Mouse (Mus musculus): ENCODE measurements at regions not wholly inside any gene's neighbourhood (a gene's known extent, or its start where the extent isn't known, plus 50 kb on each side); places are given as distances from the start of the nearest gene placed in this dataset.
A peak's percentile ranks its signal among the peaks of the same experiment; 100 is the strongest.

- DNase-seq (ENCODE audit: extremely low read depth, insufficient read length, low spot score): no peak
Measured at GRCm38 (mm10) chr4:93935692-93936091, 600.4 kb upstream of the Tusc1 start.

- DNase-seq (ENCODE audit: extremely low read depth, insufficient read length, low spot score): no peak
Measured at GRCm38 (mm10) chr4:93927117-93927516, 591.8 kb upstream of the Tusc1 start.

GRCm38 (mm10) chr4:93924402-93924801 lies 589.1 kb upstream of the Tusc1 start:
- no peak for DNase-seq (ENCODE audit: extremely low read depth, insufficient read length, low spot score)

GRCm38 (mm10) chr4:93886631-93887030 lies 551.3 kb upstream of the Tusc1 start:
- DNase-seq (ENCODE audit: extremely low read depth, insufficient read length, low spot score): no peak

- DNase-seq (ENCODE audit: extremely low read depth, insufficient read length, low spot score): peak; percentile 77
Measured at GRCm38 (mm10) chr4:93881318-93881717, 546.0 kb upstream of the Tusc1 start.

GRCm38 (mm10) chr4:93879351-93879872 lies 544.1 kb upstream of the Tusc1 start:
- peak; percentile 42 for DNase-seq (ENCODE audit: extremely low read depth, insufficient read length, low spot score)

GRCm38 (mm10) chr4:93873271-93873670 lies 538.0 kb upstream of the Tusc1 start:
- DNase-seq (ENCODE audit: extremely low read depth, insufficient read length, low spot score): no peak

GRCm38 (mm10) chr4:93853451-93853850 lies 518.1 kb upstream of the Tusc1 start:
- no peak for DNase-seq (ENCODE audit: extremely low read depth, insufficient read length, low spot score)

- no peak for DNase-seq (ENCODE audit: extremely low read depth, insufficient read length, low spot score)
Measured at GRCm38 (mm10) chr4:93849178-93849577, 513.9 kb upstream of the Tusc1 start.

- no peak for DNase-seq (ENCODE audit: extremely low read depth, insufficient read length, low spot score)
Measured at GRCm38 (mm10) chr4:93830701-93831100, 495.4 kb upstream of the Tusc1 start.

GRCm38 (mm10) chr4:93793104-93793503 lies 457.8 kb upstream of the Tusc1 start:
- DNase-seq (ENCODE audit: extremely low read depth, insufficient read length, low spot score): no peak

- no peak for DNase-seq (ENCODE audit: extremely low read depth, insufficient read length, low spot score)
Measured at GRCm38 (mm10) chr4:93790157-93790556, 454.8 kb upstream of the Tusc1 start.

GRCm38 (mm10) chr4:93754497-93754896 lies 419.2 kb upstream of the Tusc1 start:
- no peak for DNase-seq (ENCODE audit: extremely low read depth, insufficient read length, low spot score)

GRCm38 (mm10) chr4:93746326-93746725 lies 411.0 kb upstream of the Tusc1 start:
- no peak for DNase-seq (ENCODE audit: extremely low read depth, insufficient read length, low spot score)

- no peak for DNase-seq (ENCODE audit: extremely low read depth, insufficient read length, low spot score)
Measured at GRCm38 (mm10) chr4:93713711-93714110, 378.4 kb upstream of the Tusc1 start.

- DNase-seq (ENCODE audit: extremely low read depth, insufficient read length, low spot score): no peak
Measured at GRCm38 (mm10) chr4:93676403-93677039, 341.2 kb upstream of the Tusc1 start.

GRCm38 (mm10) chr4:93675739-93676402 lies 340.6 kb upstream of the Tusc1 start:
- no peak for DNase-seq (ENCODE audit: extremely low read depth, insufficient read length, low spot score)

- DNase-seq (ENCODE audit: extremely low read depth, insufficient read length, low spot score): no peak
Measured at GRCm38 (mm10) chr4:93669050-93669449, 333.7 kb upstream of the Tusc1 start.

- DNase-seq (ENCODE audit: extremely low read depth, insufficient read length, low spot score): no peak
Measured at GRCm38 (mm10) chr4:93664293-93664692, 329.0 kb upstream of the Tusc1 start.

GRCm38 (mm10) chr4:93638207-93638606 lies 302.9 kb upstream of the Tusc1 start:
- DNase-seq (ENCODE audit: extremely low read depth, insufficient read length, low spot score): no peak

- DNase-seq (ENCODE audit: extremely low read depth, insufficient read length, low spot score): no peak
Measured at GRCm38 (mm10) chr4:93598474-93598873, 263.2 kb upstream of the Tusc1 start.

GRCm38 (mm10) chr4:93584328-93584727 lies 249.0 kb upstream of the Tusc1 start:
- DNase-seq (ENCODE audit: extremely low read depth, insufficient read length, low spot score): no peak

Data from 3134 (cell line).